31 mouse cellular contexts compared by ENCODE assay signal in genomic region chr10:80022164-80022563, GRCm38 (mm10). TPM values are rescaled to one million over a fixed set of nuclear protein-coding genes. Genes with fewer than 3 reads are reported as not detected.
DNase-seq lines count a peak whose midpoint lies in the region; ATAC-seq and TF ChIP-seq lines count a peak whose summit lies in the region.
"Had no signal": no experiment of that assay in that cellular context is flagged by ENCODE, and none has a peak within 500 bp of the region (broad histone marks: within the 10 kb centered on the region; RNA-seq: fewer than 3 reads in every experiment).

No protein-coding gene starts in this region.

- no peak for TF ChIP-seq CTCF in E14TG2a.4 (conservative IDR thresholded peaks at IDR 0.05; ENCODE audit: low read length)

- H3K36me3 ChIP-seq in E14TG2a.4 (ENCODE audit: insufficient read depth, low read length), result peaks cover 21% of the 10 kb centered on the region
- H3K36me3 ChIP-seq in limb, embryonic 10.5 days, result peaks cover 52% of the 10 kb centered on the region
- H3K36me3 ChIP-seq in liver, embryonic 11.5 days (ENCODE audit: control insufficient read depth, insufficient read depth, low read length), result peaks cover 14% of the 10 kb centered on the region; the same call in 1 of the 2 replicates
- H3K36me3 ChIP-seq: embryonic facial prominence, embryonic 12.5 days; heart, embryonic 15.5 days; hindbrain, embryonic 13.5 days; neural tube, embryonic 12.5 days had no signal

- 0 out of 2 replicates have a peak, but pooled peaks cover 3% of the 10 kb centered on the region for H3K27me3 ChIP-seq in E14TG2a.4 (ENCODE audit: insufficient read depth, low read length)
- H3K27me3 ChIP-seq in limb, embryonic 10.5 days (ENCODE audit: low read depth, poor library complexity, severe bottlenecking), result peaks cover 9% of the 10 kb centered on the region
- H3K27me3 ChIP-seq in liver, embryonic 11.5 days (replicated peaks; ENCODE audit: control insufficient read depth, insufficient read depth, low read length), result no peaks in the 10 kb centered on the region
- H3K27me3 ChIP-seq: liver, embryonic 12.5 days had no signal

- H3K4me2 ChIP-seq in liver, embryonic 11.5 days, result no peak overlapping the region
- H3K4me2 ChIP-seq: embryonic facial prominence, embryonic 12.5 days; heart, embryonic 15.5 days; hindbrain, embryonic 13.5 days; kidney, embryonic 15.5 days; limb, embryonic 13.5 days; liver, embryonic 12.5 days; neural tube, embryonic 12.5 days had no signal

- H3K4me3 ChIP-seq in E14TG2a.4 (replicated peaks; ENCODE audit: low read length), result 0 out of 2 replicates have a peak overlapping the region, but pooled peaks have one; percentile 26
- no peak overlapping the region for H3K4me3 ChIP-seq in limb, embryonic 10.5 days
- H3K4me3 ChIP-seq in liver, embryonic 11.5 days (ENCODE audit: low read depth, low read length), result no peak overlapping the region
- H3K4me3 ChIP-seq: embryonic facial prominence, embryonic 12.5 days; heart, embryonic 10.5 days; heart, embryonic 15.5 days; hindbrain, embryonic 13.5 days; kidney, embryonic 15.5 days; limb, embryonic 13.5 days; liver, embryonic 12.5 days; midbrain, embryonic 10.5 days; neural tube, embryonic 12.5 days had no signal

- no peak overlapping the region for H3K27ac ChIP-seq in limb, embryonic 10.5 days
- H3K27ac ChIP-seq in liver, embryonic 11.5 days (ENCODE audit: low read depth, low read length), result no peak overlapping the region; the same call in 1 of the 2 replicates
- H3K27ac ChIP-seq: embryonic facial prominence, embryonic 12.5 days; heart, embryonic 10.5 days; heart, embryonic 15.5 days; hindbrain, embryonic 13.5 days; kidney, embryonic 15.5 days; limb, embryonic 13.5 days; liver, embryonic 12.5 days; midbrain, embryonic 10.5 days; neural tube, embryonic 12.5 days had no signal

- WGBS in limb, embryonic 10.5 days, result 97% methylated on average over 12 of the region's 12 CpGs
- 90% methylated on average over 12 of the region's 12 CpGs for WGBS in liver, embryonic 11.5 days

- no peaks in the 10 kb centered on the region for H3K9me3 ChIP-seq in E14TG2a.4 (ENCODE audit: low read length)
- no peaks in the 10 kb centered on the region for H3K9me3 ChIP-seq in limb, embryonic 10.5 days (replicated peaks)
- H3K9me3 ChIP-seq in liver, embryonic 11.5 days (ENCODE audit: control insufficient read depth, low read length), result no peaks in the 10 kb centered on the region
- H3K9me3 ChIP-seq: embryonic facial prominence, embryonic 12.5 days; heart, embryonic 10.5 days; heart, embryonic 15.5 days; hindbrain, embryonic 13.5 days; kidney, embryonic 15.5 days; limb, embryonic 13.5 days; liver, embryonic 12.5 days; midbrain, embryonic 10.5 days; neural tube, embryonic 12.5 days had no signal

- no peak for ATAC-seq in CD4-positive, CD25-positive, alpha-beta regulatory T cell, adult 4 months
- ATAC-seq in liver, embryonic 11.5 days (replicated peaks; ENCODE audit: low FRiP score), result no peak
- ATAC-seq: forebrain, embryonic 16.5 days; liver, embryonic 12.5 days; liver, postnatal 0 days; lung, postnatal 0 days; midbrain, embryonic 16.5 days had no signal

- H3K4me1 ChIP-seq in E14TG2a.4 (replicated peaks; ENCODE audit: low read depth, low read length), result peaks cover 96% of the 10 kb centered on the region
- H3K4me1 ChIP-seq in limb, embryonic 10.5 days, result peaks cover 48% of the 10 kb centered on the region
- H3K4me1 ChIP-seq in liver, embryonic 11.5 days (replicated peaks; ENCODE audit: control insufficient read depth, insufficient read depth, low read length), result peaks cover 39% of the 10 kb centered on the region

- peak; percentile 70 for DNase-seq in CD4-positive, CD25-positive, alpha-beta regulatory T cell, adult 2 months (ENCODE audit: low read depth, low spot score)
- peak; percentile 74 for DNase-seq in induced T-regulatory cell, adult 2 months (ENCODE audit: low read depth)
- DNase-seq in thymus, postnatal 14 days, result peak; percentile 69
- no peak for DNase-seq in limb, embryonic 10.5 days (ENCODE audit: low spot score)
- DNase-seq in liver, embryonic 11.5 days (ENCODE audit: low spot score), result no peak
- no peak for DNase-seq in cerebellum, postnatal 10 days
- DNase-seq: adrenal gland, adult 8-10 months; cerebellum, adult 8-10 months; cerebellum, postnatal 36 days; embryo, embryonic 11 days; gastrocnemius, postnatal 10 days; kidney, adult 18-20 months; kidney, postnatal 25 days; liver, postnatal 0 days; lung, postnatal 4 days; right cerebral cortex, adult 18-20 months; spleen, adult 18-20 months had no signal

- H3K9ac ChIP-seq in liver, embryonic 11.5 days (ENCODE audit: low read depth, low read length), result no peak overlapping the region
- H3K9ac ChIP-seq: embryonic facial prominence, embryonic 12.5 days; heart, embryonic 15.5 days; hindbrain, embryonic 13.5 days; kidney, embryonic 15.5 days; limb, embryonic 13.5 days; liver, embryonic 12.5 days; liver, postnatal 0 days; neural tube, embryonic 12.5 days had no signal

RNA-seq across cellular contexts. Expression of gene Arhgap45, which starts 5.7 kb away (rescaled TPM):
- 100 to 1,000 TPM; 233 to 369 TPM for polyA plus RNA-seq in CD4-positive, CD25-positive, alpha-beta regulatory T cell, adult 4 months (2017; shearing (Covaris generic))
- polyA plus RNA-seq in limb, embryonic 10.5 days (2016; fragmentation: Nextera tagmentation; extraction: Ambion mirVana), result 14.9 and 15.5 TPM in 2 replicates
- polyA plus RNA-seq in liver, embryonic 11.5 days (2014; fragmentation: Nextera tagmentation; extraction: Ambion mirVana), result 29.0 and 29.4 TPM in 2 replicates

RNA-seq across cellular contexts. Expression of gene Polr2e, which starts 17.4 kb away (rescaled TPM):
- 100 to 1,000 TPM; 194 to 220 TPM for polyA plus RNA-seq in CD4-positive, CD25-positive, alpha-beta regulatory T cell, adult 4 months (2017; shearing (Covaris generic))
- polyA plus RNA-seq in limb, embryonic 10.5 days (2016; fragmentation: Nextera tagmentation; extraction: Ambion mirVana), result 319 and 357 TPM in 2 replicates
- 239 and 256 TPM in 2 replicates for polyA plus RNA-seq in liver, embryonic 11.5 days (2014; fragmentation: Nextera tagmentation; extraction: Ambion mirVana)

RNA-seq across cellular contexts. Expression of gene Gpx4, which starts 24.8 kb away (rescaled TPM):
- polyA plus RNA-seq in CD4-positive, CD25-positive, alpha-beta regulatory T cell, adult 4 months (2017; shearing (Covaris generic)), result 100 to 1,000 TPM; 450 to 480 TPM
- polyA plus RNA-seq in limb, embryonic 10.5 days (2016; fragmentation: Nextera tagmentation; extraction: Ambion mirVana), result 589 and 631 TPM in 2 replicates
- 761 and 762 TPM in 2 replicates for polyA plus RNA-seq in liver, embryonic 11.5 days (2014; fragmentation: Nextera tagmentation; extraction: Ambion mirVana)

RNA-seq across cellular contexts. Expression of gene Abca7, which starts 25.9 kb away (rescaled TPM):
- 10 to 100 TPM; 11.4 to 16.4 TPM for polyA plus RNA-seq in CD4-positive, CD25-positive, alpha-beta regulatory T cell, adult 4 months (2017; shearing (Covaris generic))
- 2.0 and 2.3 TPM in 2 replicates for polyA plus RNA-seq in limb, embryonic 10.5 days (2016; fragmentation: Nextera tagmentation; extraction: Ambion mirVana)
- polyA plus RNA-seq in liver, embryonic 11.5 days (2014; fragmentation: Nextera tagmentation; extraction: Ambion mirVana), result 7.7 and 8.6 TPM in 2 replicates

RNA-seq across cellular contexts. Expression of gene Cnn2, which starts 33.8 kb away (rescaled TPM):
- polyA plus RNA-seq in CD4-positive, CD25-positive, alpha-beta regulatory T cell, adult 4 months (2017; shearing (Covaris generic)), result 100 to 1,000 TPM; 904 to 969 TPM
- 261 and 301 TPM in 2 replicates for polyA plus RNA-seq in limb, embryonic 10.5 days (2016; fragmentation: Nextera tagmentation; extraction: Ambion mirVana)
- 115 and 124 TPM in 2 replicates for polyA plus RNA-seq in liver, embryonic 11.5 days (2014; fragmentation: Nextera tagmentation; extraction: Ambion mirVana)

Comparison
In these comparisons a context has a peak if more than half of its experiments do, and no peak if none do; other contexts are left out.
1. DNase-seq: peak in CD4-positive, CD25-positive, alpha-beta regulatory T cell, adult 2 months (single experiment), induced T-regulatory cell, adult 2 months (single experiment) and thymus, postnatal 14 days (single experiment); none in limb, embryonic 10.5 days (single experiment), liver, embryonic 11.5 days (single experiment) and cerebellum, postnatal 10 days (0 of 2).